ENCODE assay signal across 8 mouse cellular contexts in the genomic region with DNA sequence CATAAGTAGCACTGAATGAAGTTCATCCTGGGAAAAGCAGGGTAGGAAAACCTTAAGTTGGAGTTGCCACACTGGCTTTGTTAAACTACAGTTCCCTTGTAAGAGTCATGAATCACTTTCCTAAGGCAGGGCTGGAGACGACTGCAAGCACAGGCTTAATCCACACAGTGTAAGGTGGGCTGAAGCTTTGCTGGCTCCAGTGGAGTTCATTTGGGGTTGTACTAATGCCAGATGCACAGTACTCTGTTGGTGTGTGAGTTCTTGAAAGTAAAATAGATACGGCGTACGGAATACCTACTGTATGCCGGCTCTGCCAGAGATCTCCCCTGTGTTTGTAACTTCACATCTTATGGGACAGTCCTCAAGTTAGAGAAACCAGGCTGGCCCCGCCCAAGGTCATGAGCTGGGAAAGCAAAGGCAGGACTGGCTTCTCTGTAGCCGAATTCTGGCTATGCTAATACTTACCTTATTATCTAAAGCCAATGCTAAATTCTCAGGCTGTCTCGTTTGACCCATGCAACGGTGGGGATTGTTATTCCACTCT. TPM values are rescaled to one million over a fixed set of nuclear protein-coding genes. Genes with fewer than 3 reads are reported as not detected.
A peak's percentile ranks its signal among the peaks of the same experiment; 100 is the strongest.
DNase-seq lines count a peak whose midpoint lies in the region; ATAC-seq lines count a peak whose summit lies in the region.

No protein-coding gene starts in this region.

- no peak; the same call in 1 of the 2 replicates for ATAC-seq in lung, embryonic 15.5 days (ENCODE audit: borderline replicate concordance, extremely low read depth, low FRiP score, low TSS enrichment)
- ATAC-seq in forebrain, embryonic 14.5 days: peak; percentile 35; the same call in 1 of the 2 replicates
- ATAC-seq in kidney, embryonic 15.5 days (replicated peaks; ENCODE audit: low FRiP score): peak; percentile 59
- no peak for ATAC-seq in neural tube, embryonic 13.5 days (ENCODE audit: low read depth)
- no peak for ATAC-seq in inflammation-experienced regulatory T-cells, adult 6 months

- peak overlapping the region; percentile 83 for H3K4me2 ChIP-seq in lung, embryonic 15.5 days
- peak overlapping the region; percentile 62 for H3K4me2 ChIP-seq in forebrain, embryonic 14.5 days (ENCODE audit: low read length)
- H3K4me2 ChIP-seq in kidney, embryonic 15.5 days: peak overlapping the region; percentile 78
- H3K4me2 ChIP-seq in neural tube, embryonic 13.5 days: peak overlapping the region; percentile 66

- H3K27ac ChIP-seq in lung, embryonic 15.5 days: peak overlapping the region; percentile 76
- peak overlapping the region; percentile 86; the same call in 1 of the 2 replicates for H3K27ac ChIP-seq in forebrain, embryonic 14.5 days (ENCODE audit: low read depth, low read length)
- peak overlapping the region; percentile 91 for H3K27ac ChIP-seq in kidney, embryonic 15.5 days
- peak overlapping the region; percentile 89 for H3K27ac ChIP-seq in neural tube, embryonic 13.5 days (replicated peaks)

- DNase-seq in lung, postnatal 25 days (ENCODE audit: low spot score): no peak
- DNase-seq in forebrain, embryonic 14.5 days (ENCODE audit: low spot score): peak; percentile 13
- DNase-seq in embryo, embryonic 9.5 days (ENCODE audit: extremely low spot score): no peak
- DNase-seq in natural killer cell, adult 2 months (ENCODE audit: low spot score in 2 of 2): no peak

- no peaks in the 10 kb centered on the region for H3K9me3 ChIP-seq in lung, embryonic 15.5 days
- no peaks in the 10 kb centered on the region for H3K9me3 ChIP-seq in forebrain, embryonic 14.5 days (replicated peaks; ENCODE audit: control insufficient read depth, low read length)
- H3K9me3 ChIP-seq in kidney, embryonic 15.5 days (replicated peaks): no peaks in the 10 kb centered on the region
- H3K9me3 ChIP-seq in neural tube, embryonic 13.5 days: no peaks in the 10 kb centered on the region

- H3K4me3 ChIP-seq in lung, embryonic 15.5 days: peak overlapping the region; percentile 53
- H3K4me3 ChIP-seq in forebrain, embryonic 14.5 days (ENCODE audit: low read depth, low read length): peak overlapping the region; percentile 38; the same call in 1 of the 2 replicates
- peak overlapping the region; percentile 52 for H3K4me3 ChIP-seq in kidney, embryonic 15.5 days (replicated peaks)
- peak overlapping the region; percentile 43 for H3K4me3 ChIP-seq in neural tube, embryonic 13.5 days

- no peaks in the 10 kb centered on the region for H3K36me3 ChIP-seq in lung, embryonic 15.5 days
- H3K36me3 ChIP-seq in forebrain, embryonic 14.5 days (ENCODE audit: control insufficient read depth, insufficient read depth, low read length): no peaks in the 10 kb centered on the region
- H3K36me3 ChIP-seq in kidney, embryonic 15.5 days: no peaks in the 10 kb centered on the region
- H3K36me3 ChIP-seq in neural tube, embryonic 13.5 days: no peaks in the 10 kb centered on the region

- 59% methylated on average over 9 of the region's 9 CpGs for WGBS in lung, embryonic 15.5 days
- 71% methylated on average over 9 of the region's 9 CpGs for WGBS in forebrain, embryonic 14.5 days
- WGBS in kidney, embryonic 15.5 days: 68% methylated on average over 9 of the region's 9 CpGs
- WGBS in neural tube, embryonic 13.5 days: 77% methylated on average over 9 of the region's 9 CpGs

- peak overlapping the region; percentile 73 for H3K9ac ChIP-seq in lung, embryonic 15.5 days
- peak overlapping the region; percentile 76 for H3K9ac ChIP-seq in forebrain, embryonic 14.5 days (ENCODE audit: low read length)
- H3K9ac ChIP-seq in kidney, embryonic 15.5 days: peak overlapping the region; percentile 69
- peak overlapping the region; percentile 83 for H3K9ac ChIP-seq in neural tube, embryonic 13.5 days

- peaks cover 16% of the 10 kb centered on the region for H3K4me1 ChIP-seq in lung, embryonic 15.5 days
- H3K4me1 ChIP-seq in forebrain, embryonic 14.5 days (ENCODE audit: control insufficient read depth, insufficient read depth, low read length): peaks cover 6% of the 10 kb centered on the region
- peaks cover 20% of the 10 kb centered on the region for H3K4me1 ChIP-seq in kidney, embryonic 15.5 days
- H3K4me1 ChIP-seq in neural tube, embryonic 13.5 days (replicated peaks): peaks cover 17% of the 10 kb centered on the region

- no peaks in the 10 kb centered on the region for H3K27me3 ChIP-seq in lung, embryonic 15.5 days
- no peaks in the 10 kb centered on the region for H3K27me3 ChIP-seq in forebrain, embryonic 14.5 days (replicated peaks; ENCODE audit: control insufficient read depth, insufficient read depth, low read length)
- no peaks in the 10 kb centered on the region for H3K27me3 ChIP-seq in kidney, embryonic 15.5 days
- H3K27me3 ChIP-seq in neural tube, embryonic 13.5 days: no peaks in the 10 kb centered on the region

RNA-seq across cellular contexts. Expression of gene Sspn, which starts 3.3 kb away (rescaled TPM):
- polyA plus RNA-seq in lung, embryonic 15.5 days (2015; fragmentation: Nextera tagmentation; extraction: Ambion mirVana): 12.5 and 13.6 TPM in 2 replicates
- polyA plus RNA-seq in forebrain, embryonic 14.5 days (2014; fragmentation: Nextera tagmentation; extraction: Ambion mirVana): 1.9 and 2.2 TPM in 2 replicates
- 10.2 and 11.8 TPM in 2 replicates for polyA plus RNA-seq in kidney, embryonic 15.5 days (2015; fragmentation: Nextera tagmentation; extraction: Ambion mirVana)
- polyA plus RNA-seq in neural tube, embryonic 13.5 days (2015; fragmentation: Nextera tagmentation; extraction: Ambion mirVana): 3.7 and 4.1 TPM in 2 replicates
- under 1 TPM in 1 of 3 experiments, not detected in 2; 0.09 TPM for polyA plus RNA-seq in inflammation-experienced regulatory T-cells, adult 6 months (2017; shearing (Covaris generic))

Comparison
In these comparisons a context has a peak if more than half of its experiments do, and no peak if none do; other contexts are left out.
1. ATAC-seq: peak in forebrain, embryonic 14.5 days (single experiment) and kidney, embryonic 15.5 days (single experiment); none in lung, embryonic 15.5 days (single experiment), neural tube, embryonic 13.5 days (single experiment) and inflammation-experienced regulatory T-cells, adult 6 months (single experiment).
2. Peak in every context shown above with its lines, with median percentiles within 50 percentile points of each other: H3K27ac ChIP-seq, H3K4me2 ChIP-seq, H3K4me3 ChIP-seq and H3K9ac ChIP-seq.